Mouse (Mus musculus): ENCODE data around the gene Tbc1d1.

DNA sequence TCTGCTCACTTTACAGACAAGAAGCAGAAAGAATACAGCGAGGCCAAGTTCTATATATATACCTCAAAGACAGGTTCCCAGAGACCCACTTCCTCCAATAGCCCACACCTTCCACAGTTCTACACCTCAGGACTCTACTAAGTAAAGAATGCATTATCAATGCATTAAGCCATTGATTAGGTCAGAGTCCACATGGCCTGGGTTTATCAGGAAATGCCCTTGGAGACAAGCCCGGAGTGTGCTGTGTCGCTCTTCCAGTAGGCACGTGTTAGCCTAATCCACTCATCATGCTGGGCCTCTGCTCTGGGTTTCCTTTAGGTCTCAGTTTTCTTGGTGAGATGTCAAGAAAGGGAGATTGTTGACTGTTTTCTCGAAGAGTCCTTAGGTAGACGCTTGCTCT, 41.9 kb upstream of the Tbc1d1 start:
- TF ChIP-seq TAL1 (IDR thresholded peaks at IDR 0.05; ENCODE audit: low read length): no peak
- no peak for TF ChIP-seq GATA1 (IDR thresholded peaks at IDR 0.05; ENCODE audit: low read length)
